Mouse (Mus musculus): ENCODE measurements at regions not wholly inside any gene's neighbourhood (a gene's known extent, or its start where the extent isn't known, plus 50 kb on each side); places are given as distances from the start of the nearest gene placed in this dataset.

GRCm38 (mm10) chr7:96002401-96002800, 168.6 kb upstream of the Tenm4 start:
- in situ Hi-C loops (cut with MboI; ENCODE audit: low pct_ligation_motif_present, low pct_unique_long_range_greater_than_20kb, low sequenced_read_pairs), result no loop called here

GRCm38 (mm10) chr7:96006299-96006698, 164.7 kb upstream of the Tenm4 start:
- H3K4me2 ChIP-seq (ENCODE audit: insufficient read depth, low read depth, poor library complexity, severe bottlenecking), result no peak overlapping the region
- in situ Hi-C loops (cut with MboI; ENCODE audit: low pct_ligation_motif_present, low pct_unique_long_range_greater_than_20kb, low sequenced_read_pairs) (no loop called here), dilution Hi-C loops (cut with MboI; ENCODE audit: extremely low pct_ligation_motif_present, extremely low pct_unique_long_range_greater_than_20kb, low sequenced_read_pairs) (no loop called here)
- DNase-seq (ENCODE audit: extremely low read depth), result no peak
- H3K9ac ChIP-seq (ENCODE audit: insufficient read depth, low read depth), result no peak overlapping the region
- H3K27me3 ChIP-seq (replicated peaks), result no peaks in the 10 kb centered on the region
- H3K4me3 ChIP-seq (replicated peaks in 1 of 3; ENCODE audit: low read depth in 2 of 3, low read length in 2 of 3, poor library complexity in 1 of 3), result no peak overlapping the region
- H3K79me2 ChIP-seq (replicated peaks; ENCODE audit: control insufficient read depth, extremely low read depth, insufficient read depth, poor library complexity, severe bottlenecking), result no peaks in the 10 kb centered on the region
- H3K4me1 ChIP-seq (ENCODE audit: control insufficient read depth in 1 of 2, insufficient read depth in 2 of 2), result no peaks in the 10 kb centered on the region
- H3K9me3 ChIP-seq (replicated peaks; ENCODE audit: low read length), result peaks cover 42% of the 10 kb centered on the region
- no peak overlapping the region for H3K27ac ChIP-seq (ENCODE audit: insufficient read depth, low read depth)
- H3K36me3 ChIP-seq (replicated peaks in 1 of 2; ENCODE audit: control insufficient read depth in 1 of 2, insufficient read depth in 1 of 2, low read length in 1 of 2), result no peaks in the 10 kb centered on the region
- TF ChIP-seq MAX (IDR thresholded peaks at IDR 0.05; ENCODE audit: low read length) (no peak), GABPA (IDR thresholded peaks at IDR 0.05; ENCODE audit: insufficient replicate concordance, low read depth, low read length) (no peak), CHD1 (IDR thresholded peaks at IDR 0.05; ENCODE audit: low read depth, low read length) (no peak), ZNF384 (IDR thresholded peaks at IDR 0.05; ENCODE audit: low read depth, low read length) (no peak), USF2 (conservative IDR thresholded peaks at IDR 0.05; ENCODE audit: low read depth, low read length) (no peak)

More at GRCm38 (mm10) chr7:96002401-96002800, 168.6 kb upstream of the Tenm4 start:
- H3K79me2 ChIP-seq (replicated peaks; ENCODE audit: control insufficient read depth, extremely low read depth, insufficient read depth, poor library complexity, severe bottlenecking), result no peaks in the 10 kb centered on the region
- no peak overlapping the region for H3K9ac ChIP-seq (ENCODE audit: insufficient read depth, low read depth)
- no peak overlapping the region for H3K4me3 ChIP-seq (replicated peaks in 1 of 3; ENCODE audit: low read depth in 2 of 3, low read length in 2 of 3, poor library complexity in 1 of 3)
- dilution Hi-C loops (cut with MboI; ENCODE audit: extremely low pct_ligation_motif_present, extremely low pct_unique_long_range_greater_than_20kb, low sequenced_read_pairs), result no loop called here
- no peak overlapping the region for H3K4me2 ChIP-seq (ENCODE audit: insufficient read depth, low read depth, poor library complexity, severe bottlenecking)
- no peak overlapping the region for H3K27ac ChIP-seq (ENCODE audit: insufficient read depth, low read depth)
- H3K9me3 ChIP-seq (replicated peaks; ENCODE audit: low read length), result peaks cover 56% of the 10 kb centered on the region
- H3K27me3 ChIP-seq (replicated peaks), result no peaks in the 10 kb centered on the region
- H3K4me1 ChIP-seq (ENCODE audit: control insufficient read depth in 1 of 2, insufficient read depth in 2 of 2), result no peaks in the 10 kb centered on the region
- H3K36me3 ChIP-seq (replicated peaks in 1 of 2; ENCODE audit: control insufficient read depth in 1 of 2, insufficient read depth in 1 of 2, low read length in 1 of 2), result no peaks in the 10 kb centered on the region
- no peak for DNase-seq (ENCODE audit: extremely low read depth)
- TF ChIP-seq BHLHE40 (IDR thresholded peaks at IDR 0.05; ENCODE audit: low read depth, low read length) (no peak), TBP (conservative IDR thresholded peaks at IDR 0.05; ENCODE audit: low read depth, low read length) (no peak), ELF1 (IDR thresholded peaks at IDR 0.05; ENCODE audit: low read depth, low read length) (no peak), IRF4 (IDR thresholded peaks at IDR 0.05; ENCODE audit: low read depth, low read length) (no peak), MAFK (IDR thresholded peaks at IDR 0.05; ENCODE audit: insufficient replicate concordance, low read length) (no peak), SIN3A (IDR thresholded peaks at IDR 0.05; ENCODE audit: low read length) (no peak), JUN (IDR thresholded peaks at IDR 0.05; ENCODE audit: insufficient read depth, low read depth, low read length) (no peak), HCFC1 (IDR thresholded peaks at IDR 0.05; ENCODE audit: low read depth, low read length) (no peak), EP300 (IDR thresholded peaks at IDR 0.05; ENCODE audit: low read length) (no peak), MXI1 (IDR thresholded peaks at IDR 0.05; ENCODE audit: low read depth, low read length) (no peak), MEF2A (IDR thresholded peaks at IDR 0.05; ENCODE audit: borderline replicate concordance, low read depth, low read length) (no peak)
